Mouse (Mus musculus): ENCODE measurements around the gene Slc26a10.
A peak's percentile ranks its signal among the peaks of the same experiment; 100 is the strongest.

The Slc26a10 gene

GRCm38 (mm10) chr10:127134394-127135035 lies 45.9 kb downstream of the Slc26a10 start:
- peak; percentile 44 for DNase-seq (ENCODE audit: low read depth, low spot score)

GRCm38 (mm10) chr10:127132469-127132868 lies 48.0 kb downstream of the Slc26a10 start:
- DNase-seq (ENCODE audit: low read depth, low spot score), result no peak

GRCm38 (mm10) chr10:127129431-127129830 lies 51.0 kb downstream of the Slc26a10 start:
- DNase-seq (ENCODE audit: low read depth, low spot score), result peak; percentile 70

GRCm38 (mm10) chr10:127127711-127128279 lies 52.6 kb downstream of the Slc26a10 start:
- DNase-seq (ENCODE audit: low read depth, low spot score), result no peak

GRCm38 (mm10) chr10:127126579-127126978 lies 53.9 kb downstream of the Slc26a10 start:
- no peak for DNase-seq (ENCODE audit: low read depth, low spot score)

- peak; percentile 83 for DNase-seq (ENCODE audit: low read depth, low spot score)
These were observed 55.0 kb downstream of the Slc26a10 start for GRCm38 (mm10) chr10:127125210-127126001.

- peak; percentile 80 for DNase-seq (ENCODE audit: low read depth, low spot score)
These were observed 57.0 kb downstream of the Slc26a10 start for GRCm38 (mm10) chr10:127123436-127123805.

- DNase-seq (ENCODE audit: low read depth, low spot score), result peak; percentile 77
These were observed 57.5 kb downstream of the Slc26a10 start for GRCm38 (mm10) chr10:127122784-127123435.

GRCm38 (mm10) chr10:127122018-127122417 lies 58.4 kb downstream of the Slc26a10 start:
- DNase-seq (ENCODE audit: low read depth, low spot score), result no peak
